Mouse (Mus musculus) T-cell, adult 66 days (primary cell): ENCODE data around the gene Gm9048. TPM values are rescaled to one million over a fixed set of nuclear protein-coding genes. Genes with fewer than 3 reads are reported as not detected.

Source experiments
- total RNA-seq, 2 experiments: library from RNA; stranded (reverse); gene quantifications; 3 replicates in 1 of 2; 4 replicates in 1 of 2; pipeline ENCODE4 v1.2.4; 2023

The Gm9048 gene
- not detected for total RNA-seq

DNA sequence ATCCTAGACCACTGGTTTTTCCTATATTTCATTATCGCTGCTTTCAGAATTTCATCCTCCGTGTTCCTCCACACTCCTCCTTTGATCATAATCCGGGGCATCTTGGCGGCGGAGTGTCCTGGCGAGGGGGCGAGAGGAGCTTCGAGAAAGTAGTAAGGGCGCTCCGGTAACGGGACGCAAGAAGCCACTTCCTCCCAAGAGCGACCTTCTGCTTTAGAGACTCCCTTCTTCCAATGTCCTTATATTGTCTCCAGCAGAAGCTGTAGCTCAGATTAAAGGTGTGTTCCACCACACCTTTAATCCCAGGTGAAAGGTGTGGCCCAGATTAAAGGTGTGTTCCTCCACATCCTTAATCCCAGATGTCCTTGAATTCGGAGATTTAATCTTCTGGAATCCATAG is at the start of gene Gm9048:
Gene Gm9048 (minus strand): TSS at position 101 of the 400 bp plus-strand sequence.

DNA sequence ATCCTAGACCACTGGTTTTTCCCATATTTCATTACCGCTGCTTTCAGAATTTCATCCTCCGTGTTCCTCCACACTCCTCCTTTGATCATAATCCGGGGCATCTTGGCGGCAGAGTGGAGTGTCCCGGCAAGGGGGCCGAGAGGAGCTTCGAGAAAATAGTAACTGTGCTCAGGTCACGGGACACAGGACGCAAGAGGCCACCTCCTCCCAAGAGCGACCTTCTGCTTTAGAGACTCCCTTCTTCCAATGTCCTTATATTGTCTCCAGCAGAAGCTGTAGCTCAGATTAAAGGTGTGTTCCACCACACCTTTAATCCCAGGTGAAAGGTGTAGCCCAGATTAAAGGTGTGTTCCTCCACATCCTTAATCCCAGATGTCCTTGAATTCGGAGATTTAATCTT is 5.5 kb upstream of the Gm9048 start, which contains the start of gene Gm9049:
Gene Gm9049 (minus strand): TSS at position 101 of the 400 bp plus-strand sequence.

DNA sequence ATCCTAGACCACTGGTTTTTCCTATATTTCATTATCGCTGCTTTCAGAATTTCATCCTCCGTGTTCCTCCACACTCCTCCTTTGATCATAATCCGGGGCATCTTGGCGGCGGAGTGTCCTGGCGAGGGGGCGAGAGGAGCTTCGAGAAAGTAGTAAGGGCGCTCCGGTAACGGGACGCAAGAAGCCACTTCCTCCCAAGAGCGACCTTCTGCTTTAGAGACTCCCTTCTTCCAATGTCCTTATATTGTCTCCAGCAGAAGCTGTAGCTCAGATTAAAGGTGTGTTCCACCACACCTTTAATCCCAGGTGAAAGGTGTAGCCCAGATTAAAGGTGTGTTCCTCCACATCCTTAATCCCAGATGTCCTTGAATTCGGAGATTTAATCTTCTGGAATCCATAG is 5.3 kb downstream of the Gm9048 start, which contains the start of gene Gm9046:
Gene Gm9046 (minus strand): TSS at position 101 of the 400 bp plus-strand sequence.

DNA sequence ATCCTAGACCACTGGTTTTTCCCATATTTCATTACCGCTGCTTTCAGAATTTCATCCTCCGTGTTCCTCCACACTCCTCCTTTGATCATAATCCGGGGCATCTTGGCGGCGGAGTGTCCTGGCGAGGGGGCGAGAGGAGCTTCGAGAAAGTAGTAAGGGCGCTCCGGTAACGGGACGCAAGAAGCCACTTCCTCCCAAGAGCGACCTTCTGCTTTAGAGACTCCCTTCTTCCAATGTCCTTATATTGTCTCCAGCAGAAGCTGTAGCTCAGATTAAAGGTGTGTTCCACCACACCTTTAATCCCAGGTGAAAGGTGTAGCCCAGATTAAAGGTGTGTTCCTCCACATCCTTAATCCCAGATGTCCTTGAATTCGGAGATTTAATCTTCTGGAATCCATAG is 10.7 kb downstream of the Gm9048 start, which contains the start of gene Gm9045:
Gene Gm9045 (minus strand): TSS at position 101 of the 400 bp plus-strand sequence.

DNA sequence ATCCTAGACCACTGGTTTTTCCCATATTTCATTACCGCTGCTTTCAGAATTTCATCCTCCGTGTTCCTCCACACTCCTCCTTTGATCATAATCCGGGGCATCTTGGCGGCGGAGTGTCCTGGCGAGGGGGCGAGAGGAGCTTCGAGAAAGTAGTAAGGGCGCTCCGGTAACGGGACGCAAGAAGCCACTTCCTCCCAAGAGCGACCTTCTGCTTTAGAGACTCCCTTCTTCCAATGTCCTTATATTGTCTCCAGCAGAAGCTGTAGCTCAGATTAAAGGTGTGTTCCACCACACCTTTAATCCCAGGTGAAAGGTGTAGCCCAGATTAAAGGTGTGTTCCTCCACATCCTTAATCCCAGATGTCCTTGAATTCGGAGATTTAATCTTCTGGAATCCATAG is 16.2 kb downstream of the Gm9048 start, which contains the start of gene Gm9044:
Gene Gm9044 (minus strand): TSS at position 101 of the 400 bp plus-strand sequence.

DNA sequence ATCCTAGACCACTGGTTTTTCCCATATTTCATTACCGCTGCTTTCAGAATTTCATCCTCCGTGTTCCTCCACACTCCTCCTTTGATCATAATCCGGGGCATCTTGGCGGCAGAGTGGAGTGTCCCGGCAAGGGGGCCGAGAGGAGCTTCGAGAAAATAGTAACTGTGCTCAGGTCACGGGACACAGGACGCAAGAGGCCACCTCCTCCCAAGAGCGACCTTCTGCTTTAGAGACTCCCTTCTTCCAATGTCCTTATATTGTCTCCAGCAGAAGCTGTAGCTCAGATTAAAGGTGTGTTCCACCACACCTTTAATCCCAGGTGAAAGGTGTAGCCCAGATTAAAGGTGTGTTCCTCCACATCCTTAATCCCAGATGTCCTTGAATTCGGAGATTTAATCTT is 21.6 kb downstream of the Gm9048 start, which contains the start of gene Gm9040:
Gene Gm9040 (minus strand): TSS at position 101 of the 400 bp plus-strand sequence.

Other genes with a start within 250 kb of the Gm9048 start
- gene Mdm1, start 206.9 kb downstream of the Gm9048 start, total RNA-seq: 1 to 10 TPM; 7.3 to 8.2 TPM
- gene Il22, start 143.7 kb downstream of the Gm9048 start, total RNA-seq: not detected
- under 1 TPM; 0.50 to 0.55 TPM for gene Gm32717, start 107.9 kb downstream of the Gm9048 start, total RNA-seq
- gene Gm32802, start 90.0 kb downstream of the Gm9048 start, total RNA-seq: under 1 TPM; 0.50 to 0.55 TPM
- gene Iltifb, start 53.6 kb downstream of the Gm9048 start, total RNA-seq: not detected
- gene Gm9040, start 21.7 kb downstream of the Gm9048 start, total RNA-seq: not detected
- gene Gm9044, start 16.3 kb downstream of the Gm9048 start, total RNA-seq: not detected
- not detected for gene Gm9045, start 10.8 kb downstream of the Gm9048 start, total RNA-seq
- not detected for gene Gm9046, start 5.4 kb downstream of the Gm9048 start, total RNA-seq
- gene Gm9049, start 5.4 kb upstream of the Gm9048 start, total RNA-seq: not detected
- gene Ifng, start 92.4 kb upstream of the Gm9048 start, total RNA-seq: 10 to 100 TPM; 16.3 to 17.1 TPM